Mouse (Mus musculus): ENCODE data around the gene Nphs1.
"Not testable (repeated sequence)": the region's sequence is repeated elsewhere in the genome, so short reads cannot be mapped to it uniquely, and the experiment has no call there.

Gene Nphs1

GRCm38 (mm10) chr7:30490957-30491307 is 32.8 kb downstream of the Nphs1 start:
- no peak for DNase-seq (ENCODE audit: low spot score in 2 of 2)

GRCm38 (mm10) chr7:30492765-30493164 is 34.6 kb downstream of the Nphs1 start:
- peak in 1 of 2 experiments; percentile 66 for DNase-seq (ENCODE audit: low spot score in 2 of 2)

- no peak for DNase-seq (ENCODE audit: low spot score in 2 of 2)
Observed at GRCm38 (mm10) chr7:30493401-30493931, 35.4 kb downstream of the Nphs1 start, which contains the start of gene Prodh2. TSS of gene Prodh2 (plus strand) at chr7:30493622.

- DNase-seq (ENCODE audit: low spot score in 2 of 2) = not testable (repeated sequence)
Observed at GRCm38 (mm10) chr7:30495506-30496042, 37.5 kb downstream of the Nphs1 start.

GRCm38 (mm10) chr7:30501159-30501558 is 43.0 kb downstream of the Nphs1 start:
- DNase-seq (ENCODE audit: low spot score in 2 of 2) = not testable (repeated sequence)

GRCm38 (mm10) chr7:30508061-30508460 is 49.9 kb downstream of the Nphs1 start:
- DNase-seq (ENCODE audit: low spot score in 2 of 2) = no peak

- no peak for DNase-seq (ENCODE audit: low spot score in 2 of 2)
Observed at GRCm38 (mm10) chr7:30515003-30515760, 57.1 kb downstream of the Nphs1 start.

- DNase-seq (ENCODE audit: low spot score in 2 of 2) = no peak
Observed at GRCm38 (mm10) chr7:30518325-30518724, 60.2 kb downstream of the Nphs1 start.

GRCm38 (mm10) chr7:30520396-30520795 is 62.3 kb downstream of the Nphs1 start:
- no peak for DNase-seq (ENCODE audit: low spot score in 2 of 2)

- DNase-seq (ENCODE audit: low spot score in 2 of 2) = no peak
Observed at GRCm38 (mm10) chr7:30520856-30521255, 62.7 kb downstream of the Nphs1 start.

- no peak for DNase-seq (ENCODE audit: low spot score in 2 of 2)
Observed at GRCm38 (mm10) chr7:30522871-30523270, 64.8 kb downstream of the Nphs1 start.

GRCm38 (mm10) chr7:30524487-30524886 is 66.4 kb downstream of the Nphs1 start:
- DNase-seq (ENCODE audit: low spot score in 2 of 2) = no peak

- no peak for DNase-seq (ENCODE audit: low spot score in 2 of 2)
Observed at GRCm38 (mm10) chr7:30525954-30526353, 67.8 kb downstream of the Nphs1 start.

- no peak for DNase-seq (ENCODE audit: low spot score in 2 of 2)
Observed at GRCm38 (mm10) chr7:30526399-30526798, 68.3 kb downstream of the Nphs1 start.

GRCm38 (mm10) chr7:30526981-30527380 is 68.9 kb downstream of the Nphs1 start:
- DNase-seq (ENCODE audit: low spot score in 2 of 2) = no peak

- DNase-seq (ENCODE audit: low spot score in 2 of 2) = no peak
Observed at GRCm38 (mm10) chr7:30531291-30531815, 73.2 kb downstream of the Nphs1 start.

GRCm38 (mm10) chr7:30532931-30533330 is 74.8 kb downstream of the Nphs1 start:
- DNase-seq (ENCODE audit: low spot score in 2 of 2) = no peak

GRCm38 (mm10) chr7:30533941-30534632 is 76.0 kb downstream of the Nphs1 start:
- DNase-seq (ENCODE audit: low spot score in 2 of 2) = no peak

GRCm38 (mm10) chr7:30534633-30535577 is 76.8 kb downstream of the Nphs1 start, which contains the start of gene Arhgap33:
TSS of gene Arhgap33 (minus strand) at chr7:30535060.
- DNase-seq (ENCODE audit: low spot score in 2 of 2) = peak; percentile 97
